Mouse (Mus musculus) E14TG2a.4 (cell line): Measurements from ENCODE around the gene Phyhd1.

ENCODE experiments used
- CTCF ChIP-seq: conservative IDR thresholded peaks from 2 replicates; pipeline ENCODE4 v1.5.1; 2014; ENCODE audit warnings: low read length
- NANOG ChIP-seq: IDR thresholded peaks from 2 replicates; pipeline ENCODE4 v1.6.1; 2014; ENCODE audit warnings: borderline replicate concordance, low read length, mixed read lengths
- POU5F1 ChIP-seq: IDR thresholded peaks from 2 replicates; pipeline ENCODE4 v1.6.1; 2014; ENCODE audit warnings: low read length, borderline replicate concordance

- TF ChIP-seq CTCF, result no peak
- TF ChIP-seq NANOG, result no peak
- TF ChIP-seq POU5F1, result no peak
Observed at GRCm38 (mm10) chr2:30269241-30269990, 3.4 kb downstream of the Phyhd1 start.
